Mouse (Mus musculus): ENCODE results near the gene Olfr142.
"Not testable (repeated sequence)": the region's sequence is repeated elsewhere in the genome, so short reads cannot be mapped to it uniquely, and the experiment has no call there.

Olfr142 gene

GRCm38 (mm10) chr2:90257492-90257891 is at the start of gene Olfr142:
TSS of gene Olfr142 (minus strand) at chr2:90257592.
- DNase-seq (ENCODE audit: low read depth, low spot score): no peak

- DNase-seq (ENCODE audit: low read depth, low spot score): no peak
These were observed 35.3 kb upstream of the Olfr142 start, which contains the start of gene Olfr1272 for GRCm38 (mm10) chr2:90292741-90293140. TSS of gene Olfr1272 (minus strand) at chr2:90292841.

- DNase-seq (ENCODE audit: low read depth, low spot score): no peak
These were observed 13.5 kb upstream of the Olfr142 start, which contains the start of gene Olfr1271 for GRCm38 (mm10) chr2:90270932-90271331. TSS of gene Olfr1271 (minus strand) at chr2:90271032.

- DNase-seq (ENCODE audit: low read depth, low spot score): not testable (repeated sequence)
These were observed 33.0 kb downstream of the Olfr142 start, which contains the start of gene Olfr1506 for GRCm38 (mm10) chr2:90224393-90224792. TSS of gene Olfr1506 (minus strand) at chr2:90224493.
